Mouse (Mus musculus): ENCODE measurements around the gene Iqcn.
A peak's percentile ranks its signal among the peaks of the same experiment; 100 is the strongest.

Gene Iqcn

DNA sequence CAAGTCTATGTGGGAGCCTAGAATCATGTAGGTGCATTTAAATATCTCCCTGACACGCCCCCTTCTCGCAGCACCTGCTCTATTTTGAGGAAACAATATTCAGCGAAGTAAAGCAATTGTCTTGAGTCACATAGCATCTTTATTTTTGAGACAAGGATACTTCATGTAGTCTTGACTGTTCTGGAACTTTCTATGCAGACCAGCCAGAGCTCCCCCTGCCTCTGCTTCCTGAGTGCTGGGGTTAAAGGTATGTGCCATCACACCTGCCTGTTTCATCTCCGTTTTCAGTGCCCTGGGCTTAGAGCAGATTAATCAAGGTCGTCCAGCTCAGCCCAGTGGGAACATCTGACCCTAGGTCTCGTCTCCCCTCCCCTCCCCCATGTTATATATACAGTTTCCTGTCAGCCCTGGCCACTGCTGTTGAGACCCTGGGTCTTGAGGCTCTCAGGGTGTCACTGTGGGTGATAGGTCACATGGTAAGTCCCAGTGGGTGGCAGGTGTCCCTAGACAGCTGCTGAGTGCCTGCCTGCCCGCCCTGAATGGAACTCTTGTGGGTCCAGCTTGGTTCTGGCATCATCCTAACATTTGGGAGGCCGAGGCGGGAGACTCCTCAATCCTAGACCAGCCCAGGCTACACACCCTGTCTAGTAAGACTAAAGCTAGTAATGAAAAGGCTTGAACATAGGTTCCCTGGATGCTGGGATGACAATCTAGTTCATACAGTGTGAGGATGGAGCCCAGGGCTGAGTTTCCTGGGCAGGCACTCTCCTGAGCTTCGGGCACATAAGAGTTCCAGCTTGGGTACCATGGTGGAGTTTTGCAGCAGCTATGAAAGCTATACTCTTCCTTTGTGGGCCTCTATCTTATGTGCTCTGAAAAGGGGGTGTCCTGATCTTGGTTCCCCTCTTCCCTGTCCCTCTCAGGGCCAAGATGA lies 1.9 kb upstream of the Iqcn start:
- DNase-seq, result peak in 1 of 2 experiments; percentile 48

DNA sequence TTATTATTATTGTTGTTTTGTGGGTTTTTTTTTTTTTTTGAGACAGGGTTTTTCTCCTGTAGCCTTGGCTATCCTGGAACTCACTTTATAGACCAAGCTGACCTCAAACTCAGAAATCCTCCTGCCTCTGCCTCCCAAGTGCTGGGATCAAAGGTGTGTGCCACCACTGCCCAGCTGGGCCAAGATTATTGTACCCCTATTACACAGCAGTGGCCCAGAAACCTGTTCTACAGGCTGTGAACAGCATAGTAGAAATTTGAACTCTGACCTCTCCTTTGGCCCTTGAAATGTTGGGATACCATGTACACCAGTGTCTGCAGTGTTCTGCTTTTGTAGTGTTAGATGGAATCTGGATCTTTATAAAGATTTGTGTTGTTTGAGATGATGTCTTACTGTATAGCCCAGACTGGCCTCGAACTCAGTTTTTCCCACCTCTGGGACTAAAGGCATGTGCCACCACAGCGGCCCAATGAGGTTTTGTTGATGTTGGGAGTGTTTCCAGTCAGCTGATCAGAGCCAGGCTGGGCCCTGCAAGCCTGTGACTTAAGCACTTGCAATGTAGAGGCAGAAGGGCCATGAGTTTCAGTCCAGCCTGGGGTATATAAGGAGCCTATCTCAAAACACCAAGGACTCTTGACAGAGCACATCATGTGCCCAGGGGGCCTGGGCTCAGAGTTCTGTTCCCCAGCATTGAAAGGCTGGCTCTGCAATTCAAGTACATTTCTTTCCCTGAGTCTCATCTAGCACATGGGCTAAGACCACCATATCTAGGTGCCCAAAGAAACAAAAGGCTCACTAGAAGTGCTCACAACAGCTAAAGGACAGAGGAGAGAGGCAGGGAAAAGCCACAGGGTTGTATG lies 1.0 kb upstream of the Iqcn start:
- peak in 1 of 2 experiments; percentile 50 for DNase-seq

DNA sequence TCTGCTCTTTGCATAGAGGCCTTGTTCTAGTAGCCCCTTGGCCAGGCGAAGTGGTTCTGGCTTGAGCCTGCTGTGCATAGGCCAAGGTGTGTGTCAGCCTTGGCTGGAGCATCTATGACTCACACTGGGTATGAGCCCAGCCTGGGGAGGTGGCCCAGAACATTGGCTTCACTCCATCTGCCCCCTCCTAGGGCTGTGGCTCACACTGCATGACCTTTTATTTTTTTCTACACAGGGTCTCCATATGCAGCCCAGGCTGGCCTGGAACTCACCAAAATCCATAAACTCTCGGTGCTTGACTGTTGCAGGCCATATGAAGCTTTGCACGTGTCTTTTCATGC lies 445 bp upstream of the Iqcn start:
- peak; percentile 93 for DNase-seq

DNA sequence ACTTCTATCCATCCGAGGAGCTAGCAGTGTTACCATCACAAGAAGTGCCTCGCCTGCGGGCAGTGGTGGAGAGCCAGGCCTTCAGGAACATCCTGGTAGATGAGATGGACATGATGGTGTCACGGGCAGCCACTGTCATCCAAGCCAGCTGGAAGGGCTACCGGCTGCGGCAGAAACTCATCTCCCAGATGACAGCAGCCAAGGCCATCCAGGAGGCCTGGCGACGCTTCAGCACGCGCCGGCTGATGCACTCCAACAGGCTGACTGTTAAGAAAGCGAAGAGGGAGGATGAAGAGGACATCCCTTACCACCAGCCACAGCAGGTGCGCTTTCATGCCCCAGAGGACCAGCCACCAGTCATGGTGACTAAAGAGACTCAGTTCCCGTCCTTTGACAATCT lies 5.0 kb downstream of the Iqcn start:
- DNase-seq, result peak in 1 of 2 experiments; percentile 44

DNA sequence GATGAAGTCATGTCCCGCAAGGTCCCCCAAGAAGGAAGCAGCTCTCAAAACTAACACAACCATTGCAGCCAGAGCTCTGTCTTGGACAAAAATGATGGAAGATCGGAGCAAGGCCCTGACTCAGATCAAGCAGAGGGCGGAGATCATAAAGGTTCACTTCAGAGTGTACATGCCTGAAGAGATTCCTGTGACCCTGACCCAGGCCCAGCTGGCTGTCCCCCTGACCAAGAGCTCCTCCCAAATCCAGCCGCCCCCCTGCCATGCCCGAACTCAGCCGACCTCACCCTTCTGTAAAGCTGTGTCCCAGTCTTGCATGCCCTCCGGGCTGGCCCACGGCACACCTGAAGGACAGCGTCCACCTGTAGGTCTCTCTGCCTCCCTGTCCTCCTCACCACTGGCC lies 6.5 kb downstream of the Iqcn start:
- no peak for DNase-seq

DNA sequence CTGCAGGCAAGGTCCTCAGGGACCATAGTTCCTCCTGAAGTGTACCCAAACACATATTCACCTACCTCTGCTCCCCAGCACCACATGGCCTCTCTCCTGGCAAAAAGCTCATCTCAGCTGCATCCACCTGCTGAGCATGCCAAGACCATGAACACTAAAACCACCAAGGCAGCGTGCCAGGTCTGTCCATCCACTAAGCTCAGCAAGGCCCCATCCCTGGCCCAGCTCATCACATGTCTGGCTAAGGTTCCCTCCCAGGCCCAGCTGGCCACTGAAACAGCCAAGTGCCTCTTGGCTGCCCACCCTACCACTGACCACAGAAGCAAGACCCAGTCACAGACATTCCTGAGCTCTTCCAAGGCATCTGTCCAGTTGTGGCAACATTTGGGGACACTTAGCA lies 7.0 kb downstream of the Iqcn start:
- DNase-seq, result peak; percentile 53 to 70

DNA sequence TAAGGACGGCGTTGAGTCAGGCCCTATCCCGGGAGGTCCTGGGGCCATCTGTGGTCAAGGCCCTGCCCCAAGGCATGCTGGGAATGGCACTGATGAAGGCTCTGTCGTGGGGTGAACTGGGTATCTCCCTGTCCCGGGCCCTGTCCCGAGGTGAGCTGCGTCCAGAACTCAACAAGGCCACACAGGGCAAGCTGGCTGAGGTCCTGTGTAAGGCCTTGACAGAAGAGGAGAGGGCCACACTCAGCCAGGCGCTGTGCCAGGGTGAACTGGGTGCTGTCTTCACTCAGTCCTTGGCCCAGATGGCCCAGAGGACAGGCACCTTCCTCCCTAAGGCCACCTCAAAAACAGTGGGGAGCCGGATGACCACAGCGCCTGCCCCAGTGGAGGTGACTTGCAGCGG lies 7.8 kb downstream of the Iqcn start:
- DNase-seq, result peak in 1 of 2 experiments; percentile 25

DNA sequence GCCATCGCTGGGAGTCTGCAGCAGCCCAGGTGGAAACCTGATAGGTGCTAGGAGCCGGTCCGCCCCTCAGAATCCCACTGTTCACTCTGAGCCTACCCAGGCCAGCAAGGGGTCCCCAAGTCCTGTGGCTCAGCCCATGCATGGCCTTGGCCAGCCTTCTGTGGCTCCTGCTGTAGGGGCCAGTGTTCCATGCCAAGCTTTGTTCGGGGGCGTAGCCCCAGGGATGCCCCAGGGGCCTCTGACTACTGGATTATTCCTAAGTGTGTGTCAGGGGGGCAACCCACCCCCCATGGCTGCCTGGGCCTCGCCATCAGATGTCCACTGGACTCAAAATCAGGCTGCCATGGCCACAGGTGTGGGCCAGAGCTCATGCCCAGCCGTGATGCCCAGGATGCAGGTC lies 10.7 kb downstream of the Iqcn start:
- DNase-seq, result peak in 1 of 2 experiments; percentile 7

DNA sequence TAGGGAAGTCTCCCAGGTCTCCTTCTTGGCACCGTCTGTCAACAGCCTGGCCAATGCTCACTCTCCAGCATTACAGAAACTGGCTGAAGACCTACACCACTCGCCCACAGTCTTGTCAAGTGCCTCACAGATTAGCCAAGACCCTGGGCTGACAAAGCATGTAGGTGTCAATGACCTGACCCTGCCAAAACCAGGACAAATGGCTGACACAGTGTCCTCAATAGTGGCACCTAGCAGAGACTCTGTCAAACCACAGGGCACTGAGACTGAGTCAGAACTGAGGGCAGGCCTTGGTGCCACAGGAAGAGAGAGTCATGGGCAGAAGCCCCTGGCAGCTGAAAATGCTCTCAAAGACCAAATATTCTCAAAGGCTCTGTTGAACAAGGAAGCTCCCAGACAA lies 11.8 kb downstream of the Iqcn start:
- DNase-seq, result no peak

DNA sequence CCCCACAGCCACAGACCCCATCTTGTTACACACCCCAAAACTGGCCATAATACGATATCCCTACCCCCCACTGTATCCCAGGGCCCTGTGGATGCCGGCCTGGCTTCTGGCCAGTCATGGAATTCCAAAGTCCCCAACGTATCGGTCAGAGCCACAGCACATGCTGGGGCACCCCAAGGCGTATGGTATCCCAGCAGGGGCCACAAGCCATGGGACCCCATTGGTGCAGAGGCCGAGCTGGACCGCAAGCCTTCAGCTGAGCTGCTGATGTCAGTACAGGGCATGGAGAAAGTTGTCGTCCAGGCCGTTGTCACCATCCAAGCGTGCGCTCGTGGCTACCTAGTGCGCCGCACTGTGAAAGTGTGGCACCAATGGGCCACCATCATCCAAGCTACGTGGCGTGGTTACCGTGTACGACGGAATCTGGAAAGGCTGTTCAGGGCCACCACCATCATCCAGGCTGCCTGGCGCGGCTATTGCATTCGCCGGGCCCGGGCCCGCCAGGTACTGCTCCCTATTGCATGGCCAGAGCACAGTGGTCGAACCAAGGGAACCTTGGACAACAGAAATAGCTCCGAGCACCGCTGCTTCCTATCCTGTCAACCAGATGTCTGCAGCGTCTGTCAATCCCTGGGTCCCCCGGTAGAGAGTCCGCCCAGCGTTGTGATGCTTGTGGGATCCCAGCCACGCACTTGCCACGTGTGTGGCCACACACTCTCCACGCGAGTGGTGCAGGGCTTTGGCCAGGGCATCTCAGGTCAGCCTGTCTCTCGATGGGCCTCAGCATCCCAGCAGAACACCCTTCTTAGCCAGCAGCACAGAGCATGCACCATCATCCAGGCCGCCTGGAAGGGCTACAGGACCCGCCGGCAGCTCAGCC lies 13.5 kb downstream of the Iqcn start:
- DNase-seq, result peak in 1 of 2 experiments; percentile 9

DNA sequence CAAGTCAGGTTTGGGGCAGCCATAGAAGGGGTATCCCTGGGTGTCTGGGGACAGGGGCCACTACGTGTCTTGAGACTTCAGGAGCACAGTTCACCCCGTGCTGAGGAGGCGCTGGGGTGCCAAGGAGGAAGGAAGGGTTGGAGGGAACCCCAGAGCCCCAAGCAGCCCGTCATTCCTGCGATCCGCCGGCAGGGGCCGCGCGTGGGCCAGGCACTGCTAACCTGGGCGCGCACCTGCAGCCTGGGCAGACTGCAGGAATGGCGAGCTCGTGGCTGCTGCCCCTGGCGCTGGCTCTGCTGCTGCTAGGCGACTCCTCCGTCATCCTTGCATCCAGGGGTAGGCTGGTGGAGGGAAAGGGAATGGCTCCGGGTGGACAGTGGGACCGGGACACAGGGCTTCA lies 15.0 kb downstream of the Iqcn start, which contains the start of gene Gm3336:
Gene Gm3336, plus strand, starts transcription at position 247 of the 400 bp plus-strand sequence.
- peak; percentile 85 to 90 for DNase-seq

DNA sequence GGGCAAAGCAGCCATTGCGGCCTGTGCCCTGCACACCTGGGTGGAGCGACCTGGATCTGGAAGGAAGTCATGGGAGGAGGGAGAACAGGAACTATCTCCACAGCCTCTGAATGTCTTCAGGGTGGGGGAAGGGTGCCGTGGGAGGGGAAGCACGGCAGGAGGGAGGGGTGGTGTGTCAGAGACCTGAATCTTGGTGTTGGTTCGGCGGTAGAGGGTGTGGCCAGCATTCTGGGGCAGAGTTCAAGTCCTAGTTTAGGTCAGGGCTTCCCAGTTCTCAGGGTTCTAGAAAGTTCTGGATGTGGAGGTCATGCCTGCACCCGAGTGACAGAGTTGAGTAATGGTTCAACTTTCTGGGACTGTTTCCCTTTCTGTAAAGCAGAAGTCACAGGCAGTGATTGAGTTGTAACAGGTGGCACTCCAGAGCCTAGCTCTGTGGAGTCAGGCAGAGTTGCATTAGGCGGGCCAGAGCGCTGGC lies 16.6 kb downstream of the Iqcn start:
- peak in 1 of 2 experiments; percentile 18 for DNase-seq

DNA sequence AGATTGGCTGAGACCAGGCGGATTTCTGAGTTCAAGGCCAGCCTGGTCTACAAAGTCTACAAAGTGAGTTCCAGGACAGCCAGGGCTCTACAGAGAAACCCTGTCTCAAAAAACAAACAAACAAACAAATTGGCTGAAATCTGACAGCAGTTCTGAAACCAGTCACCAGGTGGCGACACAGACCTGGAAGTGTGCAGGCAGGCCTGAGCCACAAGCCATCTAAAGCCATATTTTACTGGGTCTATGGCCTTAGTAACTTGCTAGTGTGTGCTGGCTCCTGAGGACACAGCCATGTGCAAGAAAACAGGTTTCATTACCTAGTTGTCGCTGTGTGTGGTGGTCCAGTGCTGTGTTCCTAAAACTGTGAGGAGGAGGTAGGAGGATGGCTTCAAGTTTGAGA lies 17.5 kb downstream of the Iqcn start:
- peak; percentile 91 for DNase-seq

DNA sequence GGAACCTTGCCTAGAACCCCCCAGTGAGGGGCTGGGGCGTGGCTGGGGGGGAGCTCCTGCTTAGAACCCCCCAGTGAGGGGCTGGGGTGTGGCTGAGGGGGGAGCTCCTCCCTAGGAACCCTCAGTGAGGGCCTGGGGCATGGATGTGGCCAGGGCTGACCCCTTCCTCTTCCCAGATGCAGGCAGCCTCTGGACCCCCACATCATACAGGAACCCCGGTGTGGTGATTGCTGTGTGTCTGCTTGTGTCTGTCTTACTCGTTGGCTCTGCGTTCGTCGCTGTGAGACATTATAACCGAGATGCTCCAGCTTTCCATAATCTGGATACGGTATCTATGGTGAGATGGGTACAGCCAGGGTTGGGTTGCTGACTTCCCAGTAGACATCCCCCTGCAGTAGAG lies 18.3 kb downstream of the Iqcn start:
- peak in 1 of 2 experiments; percentile 8 for DNase-seq

DNA sequence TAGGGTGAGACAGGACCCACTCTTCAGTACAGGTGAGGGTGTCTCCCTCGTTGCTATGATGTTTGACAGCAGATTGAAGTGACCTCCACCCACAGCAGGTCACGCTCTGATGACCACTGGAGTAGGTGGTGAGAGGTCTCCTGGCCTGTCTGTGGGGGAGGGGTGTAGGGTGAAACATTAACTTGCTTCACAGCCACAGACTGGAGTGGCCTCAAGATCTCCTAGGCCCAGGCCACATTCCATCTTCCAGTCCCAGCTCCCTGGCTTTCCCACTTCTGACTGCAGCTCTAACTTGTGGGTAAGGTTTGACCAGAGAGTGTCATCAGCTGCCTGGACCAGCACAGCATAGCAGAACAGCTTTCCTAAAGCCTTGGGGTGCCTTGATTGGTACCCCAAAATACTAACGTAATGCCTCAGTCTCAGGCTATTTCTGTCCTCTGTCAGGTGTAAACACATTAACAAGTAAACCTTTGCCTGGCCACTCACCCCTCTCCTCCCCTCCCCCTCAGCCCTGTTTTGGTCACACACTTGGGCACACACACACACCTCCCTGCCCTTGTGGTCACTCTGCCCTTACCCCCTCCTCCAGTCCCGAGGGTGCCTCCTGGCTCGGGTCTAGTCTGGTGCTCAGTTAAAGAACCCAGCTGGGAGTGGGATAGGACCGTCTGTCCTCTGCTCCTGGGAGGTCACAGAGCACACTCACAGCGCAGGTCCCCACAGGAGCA lies 20.4 kb downstream of the Iqcn start, which contains the start of gene Pde4c:
Gene Pde4c, plus strand, starts transcription at position 235 of the 725 bp plus-strand sequence.
- DNase-seq, result peak in 1 of 2 experiments; percentile 1

DNA sequence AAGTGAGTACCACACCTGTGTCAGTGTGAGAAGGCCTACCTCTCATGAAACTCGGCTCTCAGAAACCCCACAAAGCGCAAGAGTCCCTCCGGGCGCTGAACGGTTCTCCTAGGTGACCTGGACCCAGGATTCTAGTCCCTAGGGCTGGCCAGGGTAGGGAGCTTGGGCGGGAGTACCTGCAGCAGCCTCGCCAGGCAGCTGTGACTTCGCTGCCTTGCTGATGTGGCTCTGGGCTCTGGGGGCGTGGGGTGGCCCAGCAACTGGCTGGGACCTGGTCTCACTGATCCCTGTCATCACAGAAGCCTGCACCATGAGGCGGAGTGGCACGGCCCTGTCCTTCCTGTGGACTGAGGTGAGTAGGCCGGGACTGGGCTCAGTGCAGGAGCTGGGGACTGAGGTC lies 21.0 kb downstream of the Iqcn start:
- DNase-seq, result peak in 1 of 2 experiments; percentile 2

DNA sequence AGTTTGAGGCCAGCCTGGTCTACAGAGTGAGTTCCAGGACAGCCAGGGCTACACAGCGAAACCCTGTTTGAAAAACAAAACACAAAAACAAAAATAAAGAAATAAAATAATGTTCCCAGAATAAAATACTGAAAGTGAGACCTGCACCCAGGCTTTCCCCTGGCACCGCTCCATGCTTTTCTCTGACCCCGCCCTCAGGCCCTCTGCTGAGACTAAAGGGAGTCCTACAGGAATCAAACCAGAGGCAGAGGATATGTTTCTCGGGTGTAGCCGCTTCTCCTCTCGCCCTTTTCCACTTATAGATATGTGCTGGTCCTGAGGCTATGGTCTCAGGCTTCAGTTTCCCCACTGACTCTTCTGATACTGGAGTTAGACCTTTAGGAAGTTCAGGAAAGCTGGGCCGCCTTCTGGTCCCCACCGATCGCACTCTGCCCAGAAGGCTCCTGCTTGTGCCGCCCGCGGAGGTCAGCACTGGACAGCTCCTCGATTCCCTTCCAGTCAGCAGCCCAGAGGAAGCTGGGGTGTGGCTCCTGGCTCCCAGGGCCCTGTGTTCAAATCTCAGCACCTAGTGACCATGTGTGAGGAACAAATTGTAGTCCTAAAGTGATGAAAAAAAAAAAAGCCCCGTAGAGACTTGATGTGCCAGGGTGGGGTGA lies 22.7 kb downstream of the Iqcn start:
- peak in 1 of 2 experiments; percentile 4 for DNase-seq

DNA sequence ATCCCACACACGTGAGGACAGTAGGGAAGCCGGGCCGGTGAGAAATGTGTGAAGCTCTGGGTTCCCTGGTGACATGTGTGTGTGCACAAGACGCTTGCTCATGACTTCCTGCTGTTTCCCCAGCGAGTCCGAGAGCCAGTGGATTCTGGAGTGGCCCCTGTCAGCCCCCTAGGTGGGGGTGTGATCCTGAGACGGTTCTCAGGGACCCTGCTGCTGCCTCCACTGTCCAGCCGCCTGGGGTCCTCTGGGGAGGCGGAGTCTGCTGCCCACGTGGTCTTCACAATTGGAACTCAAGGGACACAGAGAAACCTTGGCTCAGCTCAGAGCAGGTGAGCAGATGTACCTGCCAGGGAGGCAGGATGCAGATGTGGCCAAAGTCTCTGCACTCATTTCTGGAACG lies 23.5 kb downstream of the Iqcn start:
- peak in 1 of 2 experiments; percentile 1 for DNase-seq

DNA sequence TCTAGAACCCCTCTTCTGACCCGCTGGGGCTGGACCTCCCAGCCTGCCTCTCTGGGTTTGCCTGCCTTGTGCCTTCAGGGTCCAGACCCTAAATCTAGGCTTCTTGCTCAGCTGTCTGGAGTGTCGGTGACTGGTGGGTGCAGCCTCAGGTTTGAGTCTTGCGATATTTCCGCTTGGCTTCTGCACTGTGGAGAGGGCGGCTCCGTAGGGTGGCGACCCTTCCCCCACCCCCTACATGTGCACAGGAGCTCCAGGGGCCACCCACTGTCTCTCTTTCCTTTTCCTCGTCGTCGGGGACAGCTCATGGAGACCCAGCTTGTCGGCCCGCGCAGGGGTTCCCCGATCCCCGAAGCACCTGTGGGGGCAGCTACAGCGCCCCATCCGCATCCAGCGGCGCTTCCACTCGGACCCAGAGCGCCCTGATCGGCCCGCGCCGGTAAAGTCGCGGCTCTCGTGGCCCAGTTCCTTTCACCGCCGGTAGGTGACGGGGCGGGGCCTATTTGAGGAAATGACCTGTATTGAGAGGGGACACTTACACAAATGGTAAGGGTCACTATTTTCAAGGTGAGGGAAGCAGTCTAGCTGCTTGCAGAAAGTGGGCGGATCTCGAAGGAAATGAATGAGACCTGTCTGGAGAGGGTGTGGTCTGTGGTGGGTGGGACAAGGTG lies 26.7 kb downstream of the Iqcn start:
- peak in 1 of 2 experiments; percentile 21 for DNase-seq

DNA sequence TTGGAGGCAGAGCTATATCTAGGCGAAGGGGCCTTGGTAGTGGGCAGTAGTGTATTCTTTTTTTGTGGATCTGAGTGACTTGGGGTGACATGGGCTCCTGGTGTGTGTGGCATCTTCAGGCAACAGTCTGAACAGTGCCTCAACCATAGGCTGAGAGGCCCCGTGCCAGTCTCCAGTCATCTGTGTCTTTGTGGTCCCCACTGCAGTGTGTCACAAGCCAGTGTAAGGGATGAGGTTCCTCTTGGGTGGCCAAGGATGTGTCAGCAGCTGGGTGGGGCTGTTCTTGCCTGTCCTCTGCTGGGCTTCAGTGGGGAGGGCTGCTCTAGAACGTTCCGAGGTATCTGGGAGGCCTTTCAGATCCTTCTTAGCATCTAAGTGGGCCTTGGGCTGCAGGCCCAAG lies 27.7 kb downstream of the Iqcn start:
- DNase-seq, result peak in 1 of 2 experiments; percentile 1

All from cerebellum, postnatal 25 days (tissue).